Mouse (Mus musculus) thymus, postnatal 36 days (tissue): ENCODE results near the gene Dst.

Experiments
- DNase-seq, 2 experiments: peaks; one replicate each; pipeline ENCODE4 v3.0.0; 2022; ENCODE audit warnings: mixed read lengths in 2 of 2

Gene Dst

GRCm38 (mm10) chr1:33908191-33908962 is at the start of gene Dst:
Dst (plus strand) TSS chr1:33908225.
- DNase-seq: no peak

- DNase-seq: no peak
These were observed 39.0 kb upstream of the Dst start for GRCm38 (mm10) chr1:33869031-33869430.

- no peak for DNase-seq
These were observed 38.6 kb upstream of the Dst start for GRCm38 (mm10) chr1:33869437-33869836.

GRCm38 (mm10) chr1:33873561-33873960 is 34.5 kb upstream of the Dst start:
- DNase-seq: no peak

- DNase-seq: peak; percentile 11 to 22
These were observed 32.3 kb upstream of the Dst start for GRCm38 (mm10) chr1:33875691-33876090.

GRCm38 (mm10) chr1:33876416-33876815 is 31.6 kb upstream of the Dst start:
- no peak for DNase-seq

- DNase-seq: no peak
These were observed 29.9 kb upstream of the Dst start for GRCm38 (mm10) chr1:33878170-33878569.

- DNase-seq: peak; percentile 69 to 74
These were observed 24.8 kb upstream of the Dst start for GRCm38 (mm10) chr1:33883102-33883839.

- DNase-seq: peak; percentile 12 to 18
These were observed 15.2 kb upstream of the Dst start for GRCm38 (mm10) chr1:33892784-33893183.

GRCm38 (mm10) chr1:33896116-33896515 is 11.9 kb upstream of the Dst start:
- no peak for DNase-seq

- no peak for DNase-seq
These were observed 11.4 kb upstream of the Dst start for GRCm38 (mm10) chr1:33896666-33897065.

GRCm38 (mm10) chr1:33897426-33897825 is 10.6 kb upstream of the Dst start:
- no peak for DNase-seq

- DNase-seq: no peak
These were observed 9.7 kb upstream of the Dst start for GRCm38 (mm10) chr1:33898373-33898772.

- DNase-seq: no peak
These were observed 7.8 kb upstream of the Dst start for GRCm38 (mm10) chr1:33900175-33900574.

- no peak for DNase-seq
These were observed 4.4 kb upstream of the Dst start for GRCm38 (mm10) chr1:33903587-33903986.

GRCm38 (mm10) chr1:33906216-33906615 is 1.8 kb upstream of the Dst start:
- DNase-seq: no peak

- DNase-seq: no peak
These were observed 1.1 kb upstream of the Dst start for GRCm38 (mm10) chr1:33906927-33907326.

- peak; percentile 63 to 73 for DNase-seq
These were observed 419 bp upstream of the Dst start, which contains the start of gene Bend6 for GRCm38 (mm10) chr1:33907421-33908190. Bend6 (minus strand) TSS chr1:33907816.

- DNase-seq: no peak
These were observed 3.6 kb downstream of the Dst start for GRCm38 (mm10) chr1:33911589-33911988.

- no peak for DNase-seq
These were observed 8.5 kb downstream of the Dst start for GRCm38 (mm10) chr1:33916554-33916953.

GRCm38 (mm10) chr1:33922975-33923374 is 14.9 kb downstream of the Dst start:
- DNase-seq: no peak

- no peak for DNase-seq
These were observed 17.3 kb downstream of the Dst start for GRCm38 (mm10) chr1:33925283-33925682.

- no peak for DNase-seq
These were observed 19.4 kb downstream of the Dst start for GRCm38 (mm10) chr1:33927466-33927865.
